ENCODE assay signal across 13 mouse cellular contexts in genomic region chr1:138965069-138965468, GRCm38 (mm10). TPM values are rescaled to one million over a fixed set of nuclear protein-coding genes. Genes with fewer than 3 reads are reported as not detected.
DNase-seq lines count a peak whose midpoint lies in the region; ATAC-seq and TF ChIP-seq lines count a peak whose summit lies in the region.
"Had no signal": no experiment of that assay in that cellular context is flagged by ENCODE, and none has a peak within 500 bp of the region (broad histone marks: within the 10 kb centered on the region; RNA-seq: fewer than 3 reads in every experiment).

No protein-coding gene starts in this region.

- no peak overlapping the region for H3K27ac ChIP-seq in hindbrain, embryonic 14.5 days
- H3K27ac ChIP-seq in hindbrain, embryonic 10.5 days, result no peak overlapping the region
- no peak overlapping the region for H3K27ac ChIP-seq in brown adipose tissue, adult 24 weeks (replicated peaks; ENCODE audit: low read depth, low read length)
- H3K27ac ChIP-seq in intestine, postnatal 0 days (ENCODE audit: low read depth, low read length), result peak overlapping the region; percentile 64; the same call in 1 of the 2 replicates
- H3K27ac ChIP-seq in midbrain, postnatal 0 days (ENCODE audit: low read depth, low read length), result no peak overlapping the region
- H3K27ac ChIP-seq: limb, embryonic 15.5 days had no signal

- H3K4me1 ChIP-seq in hindbrain, embryonic 14.5 days (replicated peaks; ENCODE audit: control insufficient read depth, insufficient read depth, low read length), result peaks cover 13% of the 10 kb centered on the region
- H3K4me1 ChIP-seq in hindbrain, embryonic 10.5 days (replicated peaks), result peaks cover 6% of the 10 kb centered on the region
- peaks cover 8% of the 10 kb centered on the region; the same call in 1 of the 2 replicates for H3K4me1 ChIP-seq in brown adipose tissue, adult 24 weeks (ENCODE audit: control insufficient read depth, insufficient read depth, insufficient read length, low read length)
- peaks cover 17% of the 10 kb centered on the region; the same call in 1 of the 2 replicates for H3K4me1 ChIP-seq in intestine, postnatal 0 days (replicated peaks; ENCODE audit: control insufficient read depth, insufficient read depth, low read length)
- no peaks in the 10 kb centered on the region for H3K4me1 ChIP-seq in midbrain, postnatal 0 days (ENCODE audit: insufficient read depth, low read length)

- no peak for DNase-seq in hindbrain, embryonic 14.5 days (ENCODE audit: low spot score)
- DNase-seq in hindbrain, embryonic 10.5 days (ENCODE audit: low spot score), result no peak
- no peak for DNase-seq in midbrain, postnatal 0 days (ENCODE audit: low spot score)
- no peak for DNase-seq in cerebellum, postnatal 14 days
- DNase-seq in right cerebral cortex, postnatal 10 days (ENCODE audit: low spot score in 2 of 2), result no peak
- DNase-seq: cerebellum, adult 2 months; embryo, embryonic 11 days; heart, postnatal 4 days; right cerebral cortex, postnatal 14 days; thymus, adult 18-20 months had no signal

- no peaks in the 10 kb centered on the region for H3K27me3 ChIP-seq in hindbrain, embryonic 14.5 days (ENCODE audit: control insufficient read depth, insufficient read depth, low read length)
- no peaks in the 10 kb centered on the region for H3K27me3 ChIP-seq in hindbrain, embryonic 10.5 days (ENCODE audit: insufficient read depth, poor library complexity, severe bottlenecking)
- no peaks in the 10 kb centered on the region for H3K27me3 ChIP-seq in intestine, postnatal 0 days (replicated peaks; ENCODE audit: control insufficient read depth, insufficient read depth, low read length)
- no peaks in the 10 kb centered on the region for H3K27me3 ChIP-seq in midbrain, postnatal 0 days (ENCODE audit: insufficient read depth, low read length)
- H3K27me3 ChIP-seq: limb, embryonic 15.5 days had no signal

- peak overlapping the region; percentile 30 for H3K4me2 ChIP-seq in hindbrain, embryonic 14.5 days (replicated peaks)
- H3K4me2 ChIP-seq in intestine, postnatal 0 days (replicated peaks; ENCODE audit: low read depth), result peak overlapping the region; percentile 52
- H3K4me2 ChIP-seq in midbrain, postnatal 0 days (ENCODE audit: low read depth, low read length, poor library complexity, severe bottlenecking), result peak overlapping the region; percentile 32; the same call in 1 of the 2 replicates

- no peak for ATAC-seq in hindbrain, embryonic 14.5 days (ENCODE audit: low FRiP score)
- ATAC-seq in intestine, postnatal 0 days, result no peak
- no peak for ATAC-seq in midbrain, postnatal 0 days (ENCODE audit: low FRiP score)

- no peak overlapping the region for H3K4me3 ChIP-seq in hindbrain, embryonic 14.5 days (replicated peaks; ENCODE audit: low read length)
- H3K4me3 ChIP-seq in hindbrain, embryonic 10.5 days, result no peak overlapping the region
- peak overlapping the region; percentile 27; the same call in 1 of the 2 replicates for H3K4me3 ChIP-seq in brown adipose tissue, adult 24 weeks (ENCODE audit: insufficient read depth, low read depth, low read length)
- H3K4me3 ChIP-seq in intestine, postnatal 0 days (ENCODE audit: low read depth, low read length), result no peak overlapping the region
- H3K4me3 ChIP-seq in midbrain, postnatal 0 days (ENCODE audit: low read depth, low read length), result no peak overlapping the region

- 0 out of 2 replicates have a peak, but pooled peaks cover 5% of the 10 kb centered on the region for H3K36me3 ChIP-seq in hindbrain, embryonic 14.5 days (replicated peaks; ENCODE audit: control insufficient read depth, insufficient read depth)
- peaks cover 19% of the 10 kb centered on the region for H3K36me3 ChIP-seq in hindbrain, embryonic 10.5 days
- H3K36me3 ChIP-seq in intestine, postnatal 0 days (ENCODE audit: control insufficient read depth, insufficient read depth), result peaks cover 6% of the 10 kb centered on the region; the same call in 1 of the 2 replicates
- H3K36me3 ChIP-seq in midbrain, postnatal 0 days (ENCODE audit: insufficient read depth, low read length), result no peaks in the 10 kb centered on the region
- H3K36me3 ChIP-seq: limb, embryonic 15.5 days had no signal

- H3K9me3 ChIP-seq in hindbrain, embryonic 14.5 days (ENCODE audit: control insufficient read depth, low read length), result no peaks in the 10 kb centered on the region
- no peaks in the 10 kb centered on the region for H3K9me3 ChIP-seq in hindbrain, embryonic 10.5 days
- H3K9me3 ChIP-seq in intestine, postnatal 0 days (ENCODE audit: control insufficient read depth), result no peaks in the 10 kb centered on the region
- H3K9me3 ChIP-seq in midbrain, postnatal 0 days (ENCODE audit: low read length), result no peaks in the 10 kb centered on the region
- H3K9me3 ChIP-seq: limb, embryonic 15.5 days had no signal

- no peak for TF ChIP-seq CTCF in intestine, postnatal 0 days (IDR thresholded peaks at IDR 0.05; ENCODE audit: low read depth)
- no peak for TF ChIP-seq CTCF in midbrain, postnatal 0 days (IDR thresholded peaks at IDR 0.05)

- H3K9ac ChIP-seq in hindbrain, embryonic 14.5 days, result no peak overlapping the region
- no peak overlapping the region for H3K9ac ChIP-seq in intestine, postnatal 0 days (ENCODE audit: low read depth, low read length)
- H3K9ac ChIP-seq in midbrain, postnatal 0 days (replicated peaks; ENCODE audit: low read length, poor library complexity, severe bottlenecking), result no peak overlapping the region
- H3K9ac ChIP-seq: limb, embryonic 15.5 days had no signal

RNA-seq across cellular contexts. Expression of gene Dennd1b, which starts 1.8 kb away (rescaled TPM):
- polyA plus RNA-seq in hindbrain, embryonic 14.5 days (2014; fragmentation: Nextera tagmentation; extraction: Ambion mirVana), result 8.5 and 11.2 TPM in 2 replicates
- polyA plus RNA-seq in hindbrain, embryonic 10.5 days (2016; fragmentation: Nextera tagmentation; extraction: Ambion mirVana), result 9.2 and 10.0 TPM in 2 replicates
- 2.8 and 4.2 TPM in 2 replicates for polyA plus RNA-seq in brown adipose tissue, adult 24 weeks (2012; ENCODE audit: insufficient read depth, insufficient read length, missing spikeins)
- 18.3 and 19.1 TPM in 2 replicates for polyA plus RNA-seq in intestine, postnatal 0 days (2015; fragmentation: Nextera tagmentation; extraction: Ambion mirVana)
- total RNA-seq in midbrain, postnatal 0 days (2014; rRNA removed), result 16.6 and 19.8 TPM in 2 replicates
- polyA plus RNA-seq in midbrain, postnatal 0 days (2015; fragmentation: Nextera tagmentation; extraction: Ambion mirVana), result 7.8 and 8.9 TPM in 2 replicates
